Mouse (Mus musculus): ENCODE results near the gene Krt78. TPM values are rescaled to one million over a fixed set of nuclear protein-coding genes. Genes with fewer than 3 reads are reported as not detected.

Gene Krt78
- polyA plus RNA-seq, 1 experiment from 2014 or later, result 0.09 TPM

Other genes with a start within 250 kb of the Krt78 start
- gene Krt5, start 241.4 kb downstream of the Krt78 start, polyA plus RNA-seq (2014; fragmentation: Nextera tagmentation; extraction: Ambion mirVana), result 0.47 TPM in 1 of 2 replicates, not detected in the other
- not detected in 2 replicates for gene Krt71, start 211.2 kb downstream of the Krt78 start, polyA plus RNA-seq (2014; fragmentation: Nextera tagmentation; extraction: Ambion mirVana)
- not detected in 2 replicates for gene Krt72, start 167.8 kb downstream of the Krt78 start, polyA plus RNA-seq (2014; fragmentation: Nextera tagmentation; extraction: Ambion mirVana)
- gene Krt73, start 151.9 kb downstream of the Krt78 start, polyA plus RNA-seq (2014; fragmentation: Nextera tagmentation; extraction: Ambion mirVana), result not detected in 2 replicates
- not detected in 2 replicates for gene Krt2, start 136.1 kb downstream of the Krt78 start, polyA plus RNA-seq (2014; fragmentation: Nextera tagmentation; extraction: Ambion mirVana)
- gene Krt1, start 103.5 kb downstream of the Krt78 start, polyA plus RNA-seq (2014; fragmentation: Nextera tagmentation; extraction: Ambion mirVana), result 0.91 and 1.1 TPM in 2 replicates
- not detected in 2 replicates for gene Krt77, start 84.6 kb downstream of the Krt78 start, polyA plus RNA-seq (2014; fragmentation: Nextera tagmentation; extraction: Ambion mirVana)
- not detected in 2 replicates for gene Krt76, start 61.4 kb downstream of the Krt78 start, polyA plus RNA-seq (2014; fragmentation: Nextera tagmentation; extraction: Ambion mirVana)
- 0.14 and 0.19 TPM in 2 replicates for gene Krt4, start 29.6 kb downstream of the Krt78 start, polyA plus RNA-seq (2014; fragmentation: Nextera tagmentation; extraction: Ambion mirVana)
- 0.22 TPM in 1 of 2 replicates, not detected in the other for gene Krt79, start 14.0 kb downstream of the Krt78 start, polyA plus RNA-seq (2014; fragmentation: Nextera tagmentation; extraction: Ambion mirVana)
- gene Krt8, start 50.2 kb upstream of the Krt78 start, polyA plus RNA-seq (2014; fragmentation: Nextera tagmentation; extraction: Ambion mirVana), result 381 and 486 TPM in 2 replicates
- gene Krt18, start 73.9 kb upstream of the Krt78 start, polyA plus RNA-seq (2014; fragmentation: Nextera tagmentation; extraction: Ambion mirVana), result 184 and 210 TPM in 2 replicates
- gene Eif4b, start 119.5 kb upstream of the Krt78 start, polyA plus RNA-seq (2014; fragmentation: Nextera tagmentation; extraction: Ambion mirVana), result 141 and 152 TPM in 2 replicates
- gene Tns2, start 146.1 kb upstream of the Krt78 start, polyA plus RNA-seq (2014; fragmentation: Nextera tagmentation; extraction: Ambion mirVana), result 41.5 and 48.8 TPM in 2 replicates
- 14.4 and 16.1 TPM in 2 replicates for gene Spryd3, start 181.9 kb upstream of the Krt78 start, polyA plus RNA-seq (2014; fragmentation: Nextera tagmentation; extraction: Ambion mirVana)
- gene Igfbp6, start 190.1 kb upstream of the Krt78 start, polyA plus RNA-seq (2014; fragmentation: Nextera tagmentation; extraction: Ambion mirVana), result 8.8 and 10.4 TPM in 2 replicates
- gene Soat2, start 196.2 kb upstream of the Krt78 start, polyA plus RNA-seq (2014; fragmentation: Nextera tagmentation; extraction: Ambion mirVana), result 3.0 and 4.7 TPM in 2 replicates
- gene Zfp740, start 249.0 kb upstream of the Krt78 start, polyA plus RNA-seq (2014; fragmentation: Nextera tagmentation; extraction: Ambion mirVana), result 47.0 and 55.3 TPM in 2 replicates

All from intestine, embryonic 14.5 days (tissue).